Mouse (Mus musculus): ENCODE measurements around the gene Ssna1.

The Ssna1 gene

DNA sequence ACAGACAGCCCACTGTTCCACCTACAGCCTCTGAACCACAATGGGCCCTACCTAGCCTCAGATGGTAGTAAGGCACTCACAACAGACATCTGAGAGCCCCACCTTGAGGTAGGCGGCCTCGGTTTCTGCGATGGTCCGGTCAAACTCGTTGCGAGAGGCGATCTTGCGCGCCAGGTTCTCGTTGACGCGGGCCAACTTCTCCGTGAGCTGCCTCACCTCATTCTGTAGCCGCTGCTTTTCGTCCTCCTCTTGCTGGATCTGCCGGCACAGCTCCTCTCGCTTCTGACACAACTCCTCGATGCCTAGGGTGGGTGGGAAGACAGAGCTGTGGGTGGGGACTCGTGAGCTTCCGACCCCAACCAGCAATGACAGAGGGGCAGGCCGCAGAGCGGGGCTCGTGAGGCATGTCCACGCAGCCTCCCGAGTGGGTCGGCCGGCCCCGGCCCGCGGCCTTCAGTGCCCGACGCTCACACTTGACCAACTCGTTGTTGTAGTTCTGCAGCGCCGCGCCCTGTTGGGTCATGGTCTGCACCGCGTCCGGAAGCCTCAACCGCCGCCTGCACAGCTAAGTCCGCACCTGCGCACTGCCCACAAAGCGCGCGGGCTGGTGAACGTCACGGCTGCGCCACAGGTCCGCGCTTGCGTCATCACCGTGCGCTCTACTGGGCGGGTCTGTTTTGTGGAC is at the start of gene Ssna1, which contains the start of gene Anapc2:
Gene Ssna1, minus strand, starts transcription at position 612 of the 685 bp plus-strand sequence.
Gene Anapc2, plus strand, starts transcription at position 652 of the 685 bp plus-strand sequence.
- DNase-seq = peak; percentile 99

DNA sequence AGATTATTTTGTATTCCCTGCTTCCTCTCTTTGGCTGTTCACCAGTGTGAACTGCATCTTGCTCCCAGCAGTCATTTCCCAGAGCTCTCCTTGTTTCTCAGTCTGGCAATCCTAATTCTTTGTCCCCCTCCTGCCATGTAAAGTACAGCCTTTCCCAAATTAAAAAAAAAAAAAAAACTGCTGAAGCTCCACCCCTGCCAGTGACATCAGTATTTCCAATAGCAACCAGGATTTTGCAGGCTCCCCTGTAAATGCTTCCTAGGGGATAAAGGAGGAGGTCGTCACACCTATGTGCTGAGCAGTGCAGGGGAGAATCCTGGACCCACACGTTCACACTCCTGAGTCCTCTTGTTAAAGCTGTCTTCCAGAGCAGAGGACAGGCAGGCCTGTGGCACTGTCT is 47.8 kb upstream of the Ssna1 start:
- no peak for DNase-seq

DNA sequence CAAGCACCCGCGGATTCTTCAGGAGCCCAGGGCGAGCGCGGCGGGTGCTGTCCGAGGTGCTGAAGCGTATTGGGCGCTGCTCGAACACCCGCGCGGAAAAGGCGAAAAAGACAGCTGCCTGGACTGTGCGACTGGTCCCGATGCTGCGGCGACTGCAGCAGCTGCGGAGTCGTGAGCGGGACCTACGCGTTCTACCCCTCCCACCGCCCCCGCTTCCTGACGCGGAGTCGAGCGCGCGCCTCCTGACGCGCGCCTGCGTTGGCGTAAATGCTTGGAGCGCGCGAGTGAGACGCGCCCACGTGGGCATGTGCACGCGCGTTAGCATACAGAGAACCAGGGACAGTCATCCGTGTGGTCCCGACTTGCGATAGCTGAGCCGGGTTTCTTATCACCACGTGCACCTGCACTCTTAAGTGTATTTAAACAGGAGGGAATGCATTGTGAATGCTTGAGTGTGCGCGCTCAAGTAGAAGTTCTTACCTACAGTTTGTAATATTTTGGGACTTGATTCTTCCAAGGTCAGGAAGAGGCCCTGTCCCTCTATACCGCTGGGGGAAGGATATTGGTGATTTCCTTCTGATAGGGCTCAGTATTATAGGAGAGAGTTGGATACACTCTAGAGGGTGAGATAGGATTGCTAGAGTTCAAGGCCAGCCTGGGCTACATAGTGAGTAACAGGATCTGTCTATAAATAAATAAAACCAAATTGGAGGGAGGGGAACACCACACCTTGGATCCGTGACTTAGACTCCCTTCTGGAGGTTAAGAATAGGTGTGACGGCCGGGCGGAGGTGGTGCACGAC is 46.9 kb upstream of the Ssna1 start, which contains the start of gene Grin1:
Gene Grin1, minus strand, starts transcription at position 217 of the 803 bp plus-strand sequence.
- DNase-seq = peak; percentile 86 to 88

DNA sequence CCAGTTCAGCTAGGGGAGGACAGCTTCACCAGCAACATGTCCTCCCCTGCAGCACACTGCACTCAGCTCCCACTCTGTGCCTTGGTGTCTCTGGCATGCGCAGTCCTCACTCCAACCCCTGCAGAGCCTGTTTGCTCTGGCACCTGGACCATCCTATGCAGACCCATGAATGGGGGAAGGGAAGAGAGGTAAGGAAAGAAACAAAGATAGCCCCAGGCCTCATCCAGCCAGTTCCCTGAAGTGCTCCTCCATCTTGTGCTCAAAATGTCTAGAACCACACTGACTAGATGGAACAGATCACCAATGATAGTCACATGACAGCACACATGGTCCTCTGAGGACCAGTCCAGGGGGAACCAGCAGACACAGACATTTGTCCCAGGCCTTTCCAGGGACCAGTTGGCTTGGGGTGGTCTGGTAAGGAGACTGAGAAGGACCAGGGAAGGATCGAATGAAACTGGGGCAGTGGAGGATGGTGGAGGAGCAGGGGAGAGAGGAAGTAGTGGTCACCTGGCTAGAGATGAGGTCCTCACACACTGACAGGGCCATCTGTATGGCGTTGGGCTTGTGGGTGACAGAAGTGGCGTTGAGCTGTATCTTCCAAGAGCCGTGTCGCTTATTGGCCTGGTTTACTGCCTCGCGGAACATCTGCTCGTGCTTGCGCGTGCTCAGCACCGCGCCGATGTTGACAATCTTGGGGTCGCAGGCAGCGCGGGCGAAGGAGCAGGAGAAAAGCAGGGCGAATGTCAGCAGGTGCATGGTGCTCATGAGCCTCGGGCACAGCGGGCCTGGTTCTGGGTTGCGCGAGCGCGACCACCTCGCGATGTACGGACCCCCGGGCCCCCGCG is 46.1 kb upstream of the Ssna1 start:
- DNase-seq = no peak

DNA sequence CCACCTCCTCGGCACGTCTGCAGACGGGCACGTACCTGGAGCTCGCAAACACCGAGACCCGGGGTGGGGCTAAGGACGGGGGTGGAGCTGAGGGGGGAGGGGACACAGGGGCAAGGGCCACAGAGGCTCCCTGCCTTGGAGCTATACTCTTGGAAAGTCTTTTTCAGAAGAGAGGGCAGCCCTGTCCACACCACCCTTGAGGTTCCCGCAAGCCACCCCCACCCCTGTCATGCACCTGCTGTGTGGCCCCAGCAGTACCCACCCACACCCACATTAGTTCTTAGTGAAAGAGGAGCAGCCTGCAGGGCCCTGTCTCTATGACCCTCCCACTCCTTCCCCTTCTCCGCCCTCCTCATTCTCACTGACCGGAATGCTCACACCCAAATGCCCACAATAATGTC is 39.3 kb upstream of the Ssna1 start:
- no peak for DNase-seq

DNA sequence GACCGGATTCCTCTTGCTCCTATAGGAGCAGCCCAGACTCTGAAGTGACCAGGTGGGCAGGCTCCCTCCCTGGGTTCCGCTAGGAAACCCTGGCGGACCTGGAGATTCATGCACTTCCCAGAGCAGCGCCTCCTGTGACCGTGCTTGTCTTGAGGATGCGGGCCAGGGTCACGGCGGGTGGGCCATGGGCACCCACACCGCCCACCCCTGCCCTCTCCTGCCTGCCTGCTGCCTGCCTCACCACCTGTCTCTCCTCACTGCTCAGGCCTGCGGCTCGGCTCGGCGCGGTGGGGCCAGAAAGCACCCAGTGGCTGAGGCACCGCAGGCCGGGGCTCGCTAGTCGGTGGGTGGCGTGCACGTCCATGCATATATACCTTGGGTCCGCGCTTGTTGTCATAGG is 38.7 kb upstream of the Ssna1 start:
- no peak for DNase-seq

DNA sequence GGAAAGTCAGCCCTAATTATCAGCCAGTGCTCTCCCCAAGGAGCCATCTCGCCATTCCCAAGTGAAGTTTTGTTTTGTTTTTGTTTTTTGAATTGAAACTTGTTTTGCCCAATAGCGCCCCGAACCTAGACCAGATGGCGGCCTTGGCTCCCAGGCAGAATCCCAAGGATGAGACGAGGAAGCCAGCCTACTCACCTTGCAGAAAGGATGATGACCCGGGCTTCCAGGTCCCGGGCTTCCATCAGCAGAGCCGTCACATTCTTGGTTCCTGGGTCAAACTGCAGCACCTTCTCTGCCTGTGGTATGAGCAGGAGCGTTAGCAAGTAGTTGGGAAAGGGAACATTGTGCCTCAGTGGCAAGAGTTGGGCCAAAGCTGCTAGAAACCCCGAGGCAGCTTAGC is 37.9 kb upstream of the Ssna1 start:
- no peak for DNase-seq

DNA sequence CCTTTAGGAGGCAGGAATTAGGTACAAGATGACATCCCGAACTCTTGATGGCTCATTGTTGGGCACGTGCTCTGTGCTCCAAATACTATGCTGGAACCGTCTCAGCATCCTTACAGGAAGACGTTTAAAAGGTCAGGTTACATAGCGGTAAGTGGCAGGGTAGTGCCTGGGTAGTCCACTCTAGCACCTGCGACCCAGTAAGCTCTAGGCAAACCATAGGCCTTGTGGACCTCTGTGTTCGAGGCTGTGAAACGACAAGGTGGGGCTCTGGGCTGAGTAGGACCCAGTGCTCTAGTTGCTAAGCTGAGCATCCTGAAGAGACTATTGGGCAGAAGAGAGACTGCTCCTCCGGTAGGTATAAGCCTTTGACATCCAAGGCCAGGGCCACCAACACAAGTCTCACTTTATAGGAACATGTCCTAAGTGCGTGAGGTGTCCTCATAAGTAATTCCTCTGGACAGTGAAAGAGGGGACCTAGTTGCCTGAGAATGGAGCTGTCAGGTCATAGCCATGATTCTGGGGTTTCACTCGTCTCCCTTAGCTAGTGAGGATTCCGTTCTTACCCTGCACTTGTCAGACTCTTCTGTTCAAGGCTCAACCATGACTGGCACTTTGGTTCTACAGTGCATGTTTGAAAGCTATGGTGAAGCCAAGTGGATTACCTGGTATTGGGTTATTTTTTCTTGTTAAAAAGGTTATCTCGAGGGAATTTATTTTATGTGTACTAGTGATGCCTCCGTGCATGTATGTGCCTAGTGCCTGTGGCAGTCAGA is 33.5 kb upstream of the Ssna1 start:
- DNase-seq = no peak

DNA sequence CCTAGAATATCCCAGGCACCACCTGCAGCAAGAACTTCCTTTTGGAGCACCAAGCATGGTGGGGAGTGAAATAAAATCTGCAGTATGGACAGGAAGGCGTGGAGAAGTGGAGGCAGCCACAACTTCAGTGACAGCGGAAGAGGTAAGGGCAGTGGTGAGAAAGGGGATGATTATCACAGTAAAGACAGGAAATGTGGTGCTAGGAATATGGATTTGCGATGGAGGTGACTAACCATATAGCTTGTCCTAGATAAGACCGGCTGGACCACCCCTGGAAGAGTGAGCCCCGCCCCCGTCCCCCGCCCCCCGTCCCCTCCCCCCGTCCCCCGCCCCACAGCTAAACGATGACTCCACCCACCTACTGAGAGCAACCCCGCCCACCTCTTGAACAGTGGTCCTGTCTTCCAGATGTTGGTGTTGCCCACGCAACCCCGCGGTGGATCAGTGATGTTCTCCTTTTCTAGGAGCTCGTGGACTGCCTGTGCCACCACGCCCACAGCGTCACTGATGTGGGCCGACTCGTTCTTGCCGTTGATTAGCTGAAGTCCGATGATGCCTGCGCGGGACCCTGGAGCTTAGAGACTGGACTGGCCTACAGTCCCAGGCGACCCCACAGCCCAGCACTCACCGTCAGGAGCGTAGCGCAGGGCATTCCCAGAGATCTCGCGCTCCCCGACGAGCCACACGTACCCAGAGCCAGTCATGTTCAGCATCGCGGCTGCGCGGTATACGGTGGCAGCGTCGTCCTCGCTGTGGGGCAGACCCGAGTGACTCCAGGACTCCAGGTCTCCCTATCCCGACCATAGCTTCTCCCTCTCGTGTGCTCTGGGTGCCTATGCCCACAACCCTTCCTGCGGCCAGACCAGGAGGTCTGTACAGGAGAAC is 32.7 kb upstream of the Ssna1 start:
- peak; percentile 53 to 68 for DNase-seq

DNA sequence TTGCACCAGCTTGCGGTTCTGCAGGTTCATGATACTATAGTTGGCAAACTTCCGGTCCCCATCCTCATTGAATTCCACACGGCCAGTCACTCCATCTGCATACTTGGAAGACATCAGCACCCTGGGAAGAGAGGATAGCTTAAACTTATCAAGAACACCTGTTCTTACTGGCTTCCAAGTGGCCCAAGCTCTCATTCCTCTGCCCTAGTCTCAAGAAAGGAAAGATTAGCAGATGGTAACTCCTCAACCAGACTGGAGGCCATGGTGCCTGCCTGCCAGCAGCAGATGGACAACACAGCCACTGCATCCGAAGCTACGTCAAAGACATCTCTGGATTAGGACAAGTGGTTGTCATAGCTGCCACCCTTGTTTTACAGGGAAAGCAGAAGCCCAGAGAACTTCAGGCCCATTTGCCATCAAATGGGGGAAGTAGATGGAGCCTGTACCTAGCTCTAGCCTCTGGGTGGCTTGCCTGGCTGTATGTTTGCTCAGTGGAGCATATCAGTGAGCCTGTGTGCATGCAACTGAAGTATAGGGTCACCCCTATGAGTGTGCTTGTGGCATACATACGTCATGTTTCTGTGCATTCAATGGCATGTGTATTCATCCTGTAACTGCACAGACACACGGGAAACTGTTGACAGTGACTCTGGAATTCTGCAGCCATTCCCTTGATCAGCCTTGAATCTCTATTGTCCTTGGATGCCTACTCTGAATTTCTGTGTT is 31.9 kb upstream of the Ssna1 start:
- no peak for DNase-seq

DNA sequence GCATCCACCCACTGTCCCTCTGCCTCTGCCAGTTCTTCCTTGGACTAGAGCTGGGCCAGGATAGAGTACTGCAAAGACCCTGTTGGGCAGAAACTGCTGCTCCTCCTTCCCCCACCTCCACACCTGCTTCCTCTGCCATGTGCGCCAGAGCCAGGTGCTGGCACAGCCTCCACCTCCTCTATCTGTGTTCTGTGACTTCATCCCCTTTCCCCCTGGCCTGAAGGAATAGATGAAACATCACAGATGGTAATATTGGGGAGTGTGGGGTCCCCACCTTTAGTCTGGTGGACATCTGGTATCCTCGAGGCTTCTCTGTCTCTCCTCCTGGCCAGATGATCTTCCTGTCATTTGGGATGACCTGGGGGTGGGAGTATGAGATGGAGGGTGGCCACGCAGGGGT is 31.2 kb upstream of the Ssna1 start:
- no peak for DNase-seq

DNA sequence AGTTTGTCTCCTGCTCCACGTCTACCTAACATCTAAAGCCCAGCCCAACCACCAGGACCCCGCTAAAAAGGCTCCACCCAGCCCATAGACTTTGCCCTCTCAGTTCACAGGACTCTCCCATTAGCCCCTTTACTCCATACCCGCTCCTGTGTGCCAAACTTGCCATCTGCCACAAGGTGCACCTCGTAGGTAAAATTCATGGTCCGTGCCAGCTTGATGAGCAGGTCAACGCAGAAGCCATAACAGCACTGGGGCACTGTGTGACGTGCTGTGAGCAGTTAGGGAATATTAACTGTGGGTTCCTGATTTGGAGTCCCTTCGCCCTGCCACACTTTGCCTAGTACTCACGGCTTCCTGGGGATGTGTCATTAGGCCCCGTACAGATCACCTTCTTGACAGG is 25.8 kb upstream of the Ssna1 start:
- no peak for DNase-seq

DNA sequence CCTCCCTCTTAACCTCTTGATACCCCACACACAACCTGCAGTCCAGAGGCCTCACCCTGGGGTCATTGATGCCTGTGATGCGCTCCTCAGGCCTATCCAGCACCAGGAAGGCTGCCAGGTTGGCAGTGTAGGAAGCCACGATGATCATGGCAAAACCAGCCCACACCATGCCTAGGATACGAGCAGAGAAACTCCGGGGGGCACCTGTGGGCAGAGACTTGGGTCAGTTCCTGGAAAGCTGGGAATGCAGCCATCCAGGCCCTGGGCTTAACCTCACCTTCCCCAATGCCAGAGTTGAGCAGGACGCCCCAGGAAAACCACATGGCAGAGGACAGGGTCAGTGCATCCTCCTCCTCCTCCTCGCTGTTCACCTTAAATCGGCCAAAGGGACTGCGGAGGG is 24.9 kb upstream of the Ssna1 start:
- no peak for DNase-seq

DNA sequence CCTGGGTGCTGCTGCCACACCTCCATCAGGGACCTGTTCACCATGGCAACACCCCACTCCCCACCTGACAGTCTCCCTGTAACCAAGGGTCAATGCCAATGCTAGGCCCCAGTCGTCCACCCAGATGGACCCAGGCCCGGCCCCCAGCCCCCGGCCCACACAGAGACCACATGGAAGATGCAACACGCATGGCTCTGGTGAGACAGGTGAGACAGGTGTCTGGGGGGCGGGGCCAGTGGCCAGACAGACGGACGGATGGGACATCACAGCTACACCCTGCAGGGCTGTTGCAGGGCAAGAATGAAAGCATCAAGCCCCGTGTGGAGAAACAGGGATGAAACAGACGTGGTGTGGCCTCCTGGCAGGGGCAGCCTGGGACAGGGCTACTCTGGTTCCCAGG is 21.5 kb upstream of the Ssna1 start:
- no peak for DNase-seq

DNA sequence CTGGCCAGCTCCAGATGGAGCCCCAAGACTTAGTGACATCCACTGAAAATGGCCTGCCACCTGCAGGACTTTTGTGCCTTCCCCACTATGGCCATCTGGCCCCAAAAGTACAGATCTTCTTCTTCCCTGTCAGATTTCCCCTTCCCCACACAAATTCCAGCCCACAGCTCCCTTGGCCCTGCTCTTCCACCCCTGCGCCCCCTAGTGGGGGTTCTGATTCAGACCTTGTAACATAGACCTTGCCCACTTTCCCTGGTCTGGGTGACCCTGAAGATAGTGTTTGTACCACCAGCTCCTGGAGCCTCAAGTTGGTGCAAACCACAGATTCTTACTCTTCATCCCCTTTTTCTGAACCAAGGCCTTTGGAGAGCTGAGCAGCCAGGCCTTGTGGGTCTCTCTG is 20.6 kb upstream of the Ssna1 start:
- peak; percentile 88 to 89 for DNase-seq

DNA sequence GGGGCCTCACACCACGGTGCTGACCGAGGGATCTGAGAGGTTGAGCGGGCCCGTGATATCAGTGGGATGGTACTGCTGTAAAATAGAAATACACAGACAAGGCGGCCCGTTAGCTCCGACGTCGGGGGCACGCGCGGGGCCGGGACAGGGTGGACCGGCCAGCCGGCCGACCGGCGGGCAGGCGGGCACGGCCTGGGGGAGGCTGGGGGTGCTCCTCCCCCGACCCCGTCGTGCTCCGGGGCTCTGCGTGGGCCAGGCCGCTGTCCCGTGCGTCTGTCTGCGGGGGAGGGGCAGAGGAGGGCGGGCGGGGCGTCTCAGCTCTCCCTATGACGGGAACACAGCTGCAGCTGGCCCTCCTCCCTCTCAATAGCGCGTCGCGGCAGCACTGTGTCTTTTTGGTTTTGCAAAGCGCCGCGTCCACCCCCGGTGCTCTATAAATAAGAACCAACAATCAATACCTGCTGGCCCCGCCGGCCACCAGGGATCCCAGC is 19.9 kb upstream of the Ssna1 start:
- DNase-seq = peak; percentile 44 to 55

DNA sequence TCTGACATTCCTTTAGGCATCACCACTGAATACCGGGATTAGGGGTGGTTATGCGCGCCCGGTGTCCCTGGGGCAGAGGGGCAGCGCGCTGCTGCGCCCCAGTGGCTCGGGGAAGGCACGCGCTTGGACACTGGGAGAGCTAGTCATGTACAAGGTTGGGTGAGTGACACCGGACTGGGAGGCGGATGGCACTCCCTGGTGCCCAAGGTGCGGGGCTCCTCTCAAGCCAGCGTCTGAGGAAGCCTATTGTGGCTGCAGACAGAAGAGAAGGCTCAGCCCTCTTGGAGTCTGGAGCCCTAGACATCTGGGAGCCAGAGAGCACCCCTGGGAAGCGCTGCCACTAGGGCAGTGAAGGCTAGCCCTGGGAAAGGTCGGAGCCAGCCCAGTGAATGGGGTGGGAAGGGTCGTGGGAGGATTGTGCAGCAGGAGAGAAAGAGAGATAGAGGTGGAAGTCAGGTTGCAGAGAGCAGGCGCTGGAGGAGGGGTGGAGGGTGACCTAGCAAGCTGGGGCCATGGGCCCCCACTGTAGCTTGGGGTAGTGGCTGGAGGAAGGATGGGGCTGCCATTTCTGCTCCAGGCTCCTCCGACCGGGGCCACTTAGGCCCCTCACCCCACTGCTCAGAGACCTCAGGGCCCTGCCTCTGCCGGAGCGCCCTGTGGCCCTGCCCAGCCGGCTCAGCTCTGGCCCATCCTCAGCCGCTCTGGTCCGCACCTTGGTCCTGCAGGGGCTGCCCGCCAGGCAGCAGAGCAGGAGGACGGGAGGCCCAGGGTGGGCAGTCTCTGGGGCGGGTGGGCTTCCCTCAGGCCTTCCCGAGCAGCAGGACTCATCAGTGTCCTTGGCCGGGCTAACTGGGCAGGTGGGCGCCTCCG is 19.2 kb upstream of the Ssna1 start:
- DNase-seq = peak in 1 of 2 experiments; percentile 29

DNA sequence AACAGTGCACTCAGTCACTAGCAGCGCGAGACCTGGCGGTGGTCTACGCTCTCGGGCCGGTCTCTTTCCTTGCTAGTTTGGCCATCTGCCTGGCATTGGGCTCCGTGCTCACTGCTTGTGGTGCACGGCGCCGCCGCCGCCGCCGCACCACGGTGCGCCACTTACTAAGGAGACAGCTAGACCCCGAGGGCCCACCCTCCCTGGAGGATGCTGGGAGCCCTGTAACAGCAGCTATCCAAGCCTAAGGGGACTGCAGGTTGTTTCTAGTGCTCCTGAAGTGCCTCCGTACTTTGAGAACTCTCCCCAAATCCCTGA is 18.5 kb upstream of the Ssna1 start:
- DNase-seq = peak in 1 of 2 experiments; percentile 35

DNA sequence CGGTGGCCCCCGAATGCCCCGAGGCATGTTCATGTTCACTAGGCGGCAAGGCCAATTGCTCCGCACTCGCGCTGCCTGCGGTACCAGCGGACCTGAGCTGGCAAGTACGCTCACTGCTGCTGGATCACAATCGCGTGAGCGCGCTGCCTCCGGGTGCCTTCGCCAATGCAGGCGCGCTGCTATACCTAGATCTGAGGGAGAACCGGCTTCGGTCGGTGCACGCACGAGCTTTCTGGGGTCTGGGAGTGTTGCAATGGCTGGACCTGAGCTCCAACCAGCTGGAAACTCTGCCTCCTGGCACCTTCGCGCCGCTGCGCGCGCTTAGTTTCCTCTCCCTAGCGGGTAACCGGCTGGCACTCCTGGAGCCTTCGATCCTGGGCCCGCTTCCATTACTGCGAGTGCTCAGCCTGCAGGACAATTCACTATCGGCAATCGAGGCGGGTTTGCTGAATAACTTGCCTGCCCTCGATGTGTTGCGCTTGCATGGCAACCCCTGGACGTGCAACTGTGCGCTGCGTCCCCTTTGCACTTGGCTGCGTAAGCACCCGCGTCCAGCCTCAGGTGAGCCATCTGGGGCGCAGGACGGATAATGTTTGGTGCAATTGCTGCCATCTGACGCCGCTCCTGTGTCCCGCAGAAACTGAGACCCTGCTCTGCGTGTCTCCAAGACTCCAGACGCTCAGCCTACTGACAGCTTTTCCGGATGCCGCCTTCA is 18.0 kb upstream of the Ssna1 start:
- DNase-seq = peak; percentile 34 to 60

All from kidney, postnatal 4 days (tissue).